Comparison of ENCODE assay signal across 28 mouse cellular contexts in genomic region chr13:114026751-114027150, GRCm38 (mm10).
DNase-seq lines count a peak whose midpoint lies in the region; ATAC-seq and TF ChIP-seq lines count a peak whose summit lies in the region.
"Had no signal": no experiment of that assay in that cellular context is flagged by ENCODE, and none has a peak within 500 bp of the region (broad histone marks: within the 10 kb centered on the region; RNA-seq: fewer than 3 reads in every experiment).

No protein-coding gene starts in this region.

- H3K27ac ChIP-seq in gastrocnemius, adult 2 months = peak overlapping the region; percentile 57
- no peak overlapping the region for H3K27ac ChIP-seq in midbrain, embryonic 11.5 days (ENCODE audit: low read depth, low read length)
- no peak overlapping the region for H3K27ac ChIP-seq in midbrain, postnatal 0 days (ENCODE audit: low read depth, low read length)
- H3K27ac ChIP-seq in ES-E14 (ENCODE audit: insufficient read depth, low read depth, low read length, poor library complexity, severe bottlenecking) = peak overlapping the region; percentile 55; the same call in 1 of the 2 replicates
- H3K27ac ChIP-seq: embryonic facial prominence, embryonic 12.5 days; embryonic facial prominence, embryonic 15.5 days; heart, embryonic 15.5 days; hindbrain, embryonic 14.5 days; hindbrain, postnatal 0 days had no signal

- TF ChIP-seq CTCF in gastrocnemius, adult 2 months (IDR thresholded peaks at IDR 0.05) = no peak
- no peak for TF ChIP-seq CTCF in midbrain, postnatal 0 days (IDR thresholded peaks at IDR 0.05)

- H3K4me2 ChIP-seq in midbrain, embryonic 11.5 days = no peak overlapping the region
- no peak overlapping the region for H3K4me2 ChIP-seq in midbrain, postnatal 0 days (ENCODE audit: low read depth, low read length, poor library complexity, severe bottlenecking)
- H3K4me2 ChIP-seq: embryonic facial prominence, embryonic 12.5 days; embryonic facial prominence, embryonic 15.5 days; heart, embryonic 12.5 days; heart, embryonic 15.5 days; hindbrain, embryonic 14.5 days had no signal

- no peaks in the 10 kb centered on the region for H3K36me3 ChIP-seq in midbrain, embryonic 11.5 days (ENCODE audit: control insufficient read depth, insufficient read depth, low read length)
- no peaks in the 10 kb centered on the region for H3K36me3 ChIP-seq in midbrain, postnatal 0 days (ENCODE audit: insufficient read depth, low read length)
- H3K36me3 ChIP-seq in ES-E14 (ENCODE audit: control insufficient read depth, insufficient read depth, low read length, poor library complexity, severe bottlenecking) = no peaks in the 10 kb centered on the region
- H3K36me3 ChIP-seq: embryonic facial prominence, embryonic 12.5 days; embryonic facial prominence, embryonic 15.5 days; heart, embryonic 12.5 days; heart, embryonic 15.5 days had no signal

- no peak for DNase-seq in gastrocnemius, adult 2 months
- no peak for DNase-seq in gastrocnemius, postnatal 36 days
- peak; percentile 21 for DNase-seq in midbrain, embryonic 11.5 days (ENCODE audit: low spot score, missing footprints)
- no peak for DNase-seq in midbrain, postnatal 0 days (ENCODE audit: low spot score)
- DNase-seq in ES-E14 (ENCODE audit: low read depth, low spot score) = peak; percentile 31
- peak; percentile 45 for DNase-seq in skeletal muscle tissue, adult 2 months (ENCODE audit: low read depth, low spot score)
- no peak for DNase-seq in lung, postnatal 25 days (ENCODE audit: low spot score)
- no peak for DNase-seq in B cell, adult 2 months
- DNase-seq: adrenal gland, adult 2 months; adrenal gland, postnatal 14 days; cerebellum, adult 11 months; cerebellum, adult 2 months; cerebellum, adult 9-11 months; cerebellum, postnatal 25 days; forebrain, postnatal 0 days; heart, postnatal 10 days; heart, postnatal 4 days; kidney, adult 18-20 months had no signal

- no peak for ATAC-seq in midbrain, embryonic 11.5 days (ENCODE audit: low FRiP score)
- no peak for ATAC-seq in midbrain, postnatal 0 days (ENCODE audit: low FRiP score)
- ATAC-seq: CD4-positive, CD25-positive, alpha-beta regulatory T cell, adult 4 months; forebrain, embryonic 14.5 days; forebrain, postnatal 0 days; hindbrain, postnatal 0 days; inflammation-experienced regulatory T-cells, adult 6 months; intestine, embryonic 16.5 days had no signal

- in situ Hi-C loops in ES-E14 (cut with MboI; ENCODE audit: low sequenced_read_pairs in 2 of 2, unreplicated experiment in 2 of 2) = no loop called here

- no peak overlapping the region for H3K9ac ChIP-seq in midbrain, embryonic 11.5 days (ENCODE audit: low read length)
- no peak overlapping the region for H3K9ac ChIP-seq in midbrain, postnatal 0 days (replicated peaks; ENCODE audit: low read length, poor library complexity, severe bottlenecking)
- H3K9ac ChIP-seq in ES-E14 (ENCODE audit: insufficient read depth, low read depth, low read length, poor library complexity, severe bottlenecking) = no peak overlapping the region
- H3K9ac ChIP-seq: embryonic facial prominence, embryonic 12.5 days; embryonic facial prominence, embryonic 15.5 days; forebrain, postnatal 0 days; heart, embryonic 12.5 days; heart, embryonic 15.5 days; hindbrain, embryonic 14.5 days had no signal

- H3K9me3 ChIP-seq in midbrain, embryonic 11.5 days (ENCODE audit: control insufficient read depth, low read length) = no peaks in the 10 kb centered on the region
- no peaks in the 10 kb centered on the region for H3K9me3 ChIP-seq in midbrain, postnatal 0 days (ENCODE audit: low read length)
- H3K9me3 ChIP-seq in ES-E14 (ENCODE audit: control insufficient read depth, insufficient read depth, low read depth, low read length) = no peaks in the 10 kb centered on the region
- H3K9me3 ChIP-seq: embryonic facial prominence, embryonic 12.5 days; embryonic facial prominence, embryonic 15.5 days; heart, embryonic 12.5 days; heart, embryonic 15.5 days had no signal

- H3K4me3 ChIP-seq in gastrocnemius, adult 2 months = no peak overlapping the region
- H3K4me3 ChIP-seq in midbrain, embryonic 11.5 days (ENCODE audit: low read depth, low read length) = no peak overlapping the region
- H3K4me3 ChIP-seq in midbrain, postnatal 0 days (ENCODE audit: low read depth, low read length) = no peak overlapping the region
- peak overlapping the region in 1 of 2 experiments; percentile 27; a peak in 2 of 4 replicates for H3K4me3 ChIP-seq in ES-E14 (ENCODE audit: insufficient read depth in 1 of 2, low read depth in 1 of 2, low read length in 2 of 2, poor library complexity in 1 of 2, severe bottlenecking in 1 of 2)
- H3K4me3 ChIP-seq: embryonic facial prominence, embryonic 12.5 days; embryonic facial prominence, embryonic 15.5 days; heart, embryonic 12.5 days; heart, embryonic 15.5 days had no signal

- H3K4me1 ChIP-seq in midbrain, embryonic 11.5 days (ENCODE audit: control insufficient read depth, insufficient read depth, low read length) = no peaks in the 10 kb centered on the region
- no peaks in the 10 kb centered on the region for H3K4me1 ChIP-seq in midbrain, postnatal 0 days (ENCODE audit: insufficient read depth, low read length)
- H3K4me1 ChIP-seq in ES-E14 (ENCODE audit: control insufficient read depth in 2 of 2, insufficient read depth in 2 of 2, low read length in 2 of 2, poor library complexity in 1 of 2) = peaks cover 16 to 20% of the 10 kb centered on the region in 2 experiments
- H3K4me1 ChIP-seq: embryonic facial prominence, embryonic 12.5 days; embryonic facial prominence, embryonic 15.5 days; heart, embryonic 12.5 days; heart, embryonic 15.5 days had no signal

- no peaks in the 10 kb centered on the region for H3K27me3 ChIP-seq in midbrain, embryonic 11.5 days (ENCODE audit: control insufficient read depth, insufficient read depth, low read length)
- H3K27me3 ChIP-seq in midbrain, postnatal 0 days (ENCODE audit: insufficient read depth, low read length) = no peaks in the 10 kb centered on the region
- H3K27me3 ChIP-seq: embryonic facial prominence, embryonic 12.5 days; embryonic facial prominence, embryonic 15.5 days; heart, embryonic 12.5 days; heart, embryonic 15.5 days had no signal

- 87% methylated on average over 7 of the region's 7 CpGs for WGBS in midbrain, embryonic 11.5 days
- WGBS in midbrain, postnatal 0 days = 92% methylated on average over 7 of the region's 7 CpGs

- intact Hi-C loops in gastrocnemius, adult 2 months (cut with DNase I) = no loop called here
- intact Hi-C loops in gastrocnemius, postnatal 36 days (cut with DNase I) = no loop called here

TF ChIP-seq in ES-E14, 5 proteins besides CTCF, POLR2A, EP300 and RAD21:
- TF ChIP-seq HCFC1 (IDR thresholded peaks at IDR 0.05; ENCODE audit: borderline replicate concordance, insufficient read depth, low read length) = no peak
- no peak for TF ChIP-seq CHD2 (IDR thresholded peaks at IDR 0.05; ENCODE audit: low read depth, low read length)
- TF ChIP-seq ZC3H11A (IDR thresholded peaks at IDR 0.05; ENCODE audit: borderline replicate concordance, low read depth, low read length) = no peak

Comparison
In these comparisons a context has a peak if more than half of its experiments do, and no peak if none do; other contexts are left out.
1. DNase-seq: peak in midbrain, embryonic 11.5 days (single experiment), ES-E14 (single experiment) and skeletal muscle tissue, adult 2 months (single experiment); none in gastrocnemius, adult 2 months (single experiment), gastrocnemius, postnatal 36 days (0 of 2), midbrain, postnatal 0 days (single experiment), lung, postnatal 25 days (single experiment) and B cell, adult 2 months (0 of 2).
2. H3K27ac ChIP-seq: peak in gastrocnemius, adult 2 months (single experiment) and ES-E14 (single experiment); none in midbrain, embryonic 11.5 days (single experiment) and midbrain, postnatal 0 days (single experiment).